Mouse (Mus musculus) neural tube, embryonic 15.5 days (tissue): ENCODE data around the gene Orai2. TPM values are rescaled to one million over a fixed set of nuclear protein-coding genes. Genes with fewer than 3 reads are reported as not detected.
"Not testable (repeated sequence)": the region's sequence is repeated elsewhere in the genome, so short reads cannot be mapped to it uniquely, and the experiment has no call there.

Source experiments
- ATAC-seq: fragments of 200-750 bp; cut with Nextera tagmentation; 2 replicates; pipeline ENCODE4 v1.8.0; 2017; ENCODE audit warnings: mild to moderate bottlenecking, moderate TSS enrichment, moderate library complexity; ENCODE audit not compliant: low FRiP score
- H3K27ac ChIP-seq: fragments of 300-500 bp; sonication (generic); replicated peaks from 2 replicates; pipeline ENCODE4 v1.5.1; 2015; ENCODE audit warnings: mild to moderate bottlenecking, inconsistent platforms
- H3K27me3 ChIP-seq: fragments of 300-500 bp; sonication (generic); replicated peaks from 2 replicates; pipeline ENCODE4 v1.6.1; 2015; ENCODE audit warnings: inconsistent platforms
- H3K36me3 ChIP-seq: fragments of 300-500 bp; sonication (generic); 2 replicates; pipeline ENCODE4 v1.6.1; 2015; ENCODE audit warnings: inconsistent platforms
- H3K4me1 ChIP-seq: fragments of 300-500 bp; sonication (generic); 2 replicates; pipeline ENCODE4 v1.6.1; 2015; ENCODE audit warnings: inconsistent platforms
- H3K4me2 ChIP-seq: fragments of 300-500 bp; sonication (generic); 2 replicates; pipeline ENCODE4 v1.6.1; 2015; ENCODE audit warnings: inconsistent platforms, mild to moderate bottlenecking, moderate library complexity
- H3K4me3 ChIP-seq: fragments of 300-500 bp; sonication (generic); replicated peaks from 2 replicates; pipeline ENCODE4 v1.5.1; 2015; ENCODE audit warnings: mild to moderate bottlenecking, inconsistent platforms
- H3K9ac ChIP-seq: fragments of 300-500 bp; sonication (generic); replicated peaks from 2 replicates; pipeline ENCODE4 v1.6.1; 2015; ENCODE audit warnings: mild to moderate bottlenecking, inconsistent platforms
- H3K9me3 ChIP-seq: fragments of 300-500 bp; sonication (generic); replicated peaks from 2 replicates; pipeline ENCODE4 v1.6.1; 2016; ENCODE audit warnings: inconsistent platforms
- WGBS: fragments of 180-500 bp; shearing (Covaris S2); methylation state at CpG from one replicate; pipeline ENCODE4 v1.1.7; 2015; ENCODE audit warnings: mixed read lengths; 5-methylcytosine and 5-hydroxymethylcytosine counted together
- polyA plus RNA-seq: library from polyadenylated mRNA; unstranded; fragments of >200 nt; fragmentation: Nextera tagmentation; extraction: Ambion mirVana; gene quantifications from 2 replicates; pipeline ENCODE4 v1.2.1, GENCODE M21; 2015

The Orai2 gene
- polyA plus RNA-seq, 1 experiment from 2014 or later: 45.6 TPM

GRCm38 (mm10) chr5:136171363-136172341 lies 1.1 kb upstream of the Orai2 start:
- WGBS: 31% methylated on average over 17 of the region's 17 CpGs
- no peak for ATAC-seq
- peak overlapping the region; percentile 89 for H3K27ac ChIP-seq

GRCm38 (mm10) chr5:136169626-136170511 lies 644 bp downstream of the Orai2 start:
- peak overlapping the region; percentile 62 for H3K4me3 ChIP-seq
- H3K36me3 ChIP-seq: peaks cover 17% of the 10 kb centered on the region
- H3K27ac ChIP-seq: peak overlapping the region; percentile 89
- H3K9ac ChIP-seq: peak overlapping the region; percentile 77
- no peaks in the 10 kb centered on the region for H3K9me3 ChIP-seq
- H3K27me3 ChIP-seq: no peaks in the 10 kb centered on the region
- peak overlapping the region; percentile 91 for H3K4me2 ChIP-seq
- 10% methylated on average over 13 of the region's 15 CpGs for WGBS
- ATAC-seq: peak; percentile 51
- peaks cover 36% of the 10 kb centered on the region for H3K4me1 ChIP-seq

More at GRCm38 (mm10) chr5:136171363-136172341, 1.1 kb upstream of the Orai2 start:
- H3K9ac ChIP-seq: peak overlapping the region; percentile 77
- peak overlapping the region; percentile 91 for H3K4me2 ChIP-seq
- H3K36me3 ChIP-seq: peaks cover 12% of the 10 kb centered on the region
- no peaks in the 10 kb centered on the region for H3K27me3 ChIP-seq
- peaks cover 28% of the 10 kb centered on the region for H3K4me1 ChIP-seq
- no peaks in the 10 kb centered on the region for H3K9me3 ChIP-seq
- H3K4me3 ChIP-seq: peak overlapping the region; percentile 62

- H3K36me3 ChIP-seq: peaks cover 23% of the 10 kb centered on the region
- WGBS: 95% methylated on average over 3 of the region's 3 CpGs
Observed at GRCm38 (mm10) chr5:136168071-136168470, 2.4 kb downstream of the Orai2 start.

GRCm38 (mm10) chr5:136167296-136167695 lies 3.2 kb downstream of the Orai2 start:
- peaks cover 23% of the 10 kb centered on the region for H3K36me3 ChIP-seq
- peaks cover 32% of the 10 kb centered on the region for H3K4me1 ChIP-seq
- ATAC-seq: no peak

More at GRCm38 (mm10) chr5:136168071-136168470, 2.4 kb downstream of the Orai2 start:
- no peak overlapping the region for H3K9ac ChIP-seq
- H3K27me3 ChIP-seq: no peaks in the 10 kb centered on the region
- no peaks in the 10 kb centered on the region for H3K9me3 ChIP-seq
- H3K4me3 ChIP-seq: no peak overlapping the region
- peaks cover 33% of the 10 kb centered on the region for H3K4me1 ChIP-seq
- ATAC-seq: no peak
- H3K4me2 ChIP-seq: no peak overlapping the region
- no peak overlapping the region for H3K27ac ChIP-seq

GRCm38 (mm10) chr5:136165246-136165645 lies 5.3 kb downstream of the Orai2 start:
- Histone ChIP-seq H3K4me2 (no peak overlapping the region), H3K27me3 (no peaks in the 10 kb centered on the region), H3K4me1 (peaks cover 16% of the 10 kb centered on the region), H3K36me3 (peaks cover 32% of the 10 kb centered on the region), H3K9ac (no peak overlapping the region), H3K4me3 (no peak overlapping the region), H3K9me3 (no peaks in the 10 kb centered on the region), H3K27ac (no peak overlapping the region)
- ATAC-seq: no peak
- 71% methylated on average over 8 of the region's 8 CpGs for WGBS

More at GRCm38 (mm10) chr5:136167296-136167695, 3.2 kb downstream of the Orai2 start:
- Histone ChIP-seq H3K27ac (no peak overlapping the region), H3K4me2 (no peak overlapping the region), H3K9me3 (no peaks in the 10 kb centered on the region), H3K27me3 (no peaks in the 10 kb centered on the region), H3K4me3 (no peak overlapping the region), H3K9ac (no peak overlapping the region)
- 92% methylated on average over 4 of the region's 4 CpGs for WGBS

GRCm38 (mm10) chr5:136163807-136164474 lies 6.6 kb downstream of the Orai2 start:
- no peaks in the 10 kb centered on the region for H3K9me3 ChIP-seq
- WGBS: 66% methylated on average over 11 of the region's 11 CpGs
- no peak overlapping the region for H3K4me3 ChIP-seq
- peaks cover 10% of the 10 kb centered on the region; the same call in 1 of the 2 replicates for H3K4me1 ChIP-seq
- ATAC-seq: no peak
- no peak overlapping the region for H3K27ac ChIP-seq
- no peak overlapping the region for H3K9ac ChIP-seq
- no peak overlapping the region for H3K4me2 ChIP-seq
- H3K27me3 ChIP-seq: no peaks in the 10 kb centered on the region
- H3K36me3 ChIP-seq: peaks cover 34% of the 10 kb centered on the region

GRCm38 (mm10) chr5:136160084-136160483 lies 10.4 kb downstream of the Orai2 start:
- peaks cover 19% of the 10 kb centered on the region for H3K36me3 ChIP-seq
- not testable (repeated sequence) for H3K27me3 ChIP-seq, ATAC-seq, H3K4me2 ChIP-seq, H3K27ac ChIP-seq, H3K4me3 ChIP-seq, H3K4me1 ChIP-seq, H3K9ac ChIP-seq, H3K9me3 ChIP-seq
- 91% methylated on average over 11 of the region's 12 CpGs for WGBS

- no peaks in the 10 kb centered on the region for H3K4me1 ChIP-seq
- no peaks in the 10 kb centered on the region for H3K9me3 ChIP-seq
- no peak overlapping the region for H3K4me2 ChIP-seq
- no peak overlapping the region for H3K4me3 ChIP-seq
- no peak overlapping the region for H3K27ac ChIP-seq
- H3K27me3 ChIP-seq: no peaks in the 10 kb centered on the region
- no peak overlapping the region for H3K9ac ChIP-seq
- 87% methylated on average over 5 of the region's 5 CpGs for WGBS
- peaks cover 15% of the 10 kb centered on the region for H3K36me3 ChIP-seq
- no peak for ATAC-seq
Observed at GRCm38 (mm10) chr5:136155399-136155798, 15.1 kb downstream of the Orai2 start.

GRCm38 (mm10) chr5:136152365-136152764 lies 18.1 kb downstream of the Orai2 start:
- H3K9ac ChIP-seq: no peak overlapping the region

GRCm38 (mm10) chr5:136149134-136149576 lies 21.4 kb downstream of the Orai2 start:
- not testable (repeated sequence) for ATAC-seq, H3K27me3 ChIP-seq, H3K27ac ChIP-seq, H3K9ac ChIP-seq, H3K4me2 ChIP-seq, H3K4me3 ChIP-seq, H3K9me3 ChIP-seq, H3K4me1 ChIP-seq
- H3K36me3 ChIP-seq: peaks cover 11% of the 10 kb centered on the region; the same call in 1 of the 2 replicates
- WGBS: 78% methylated on average over 5 of the region's 5 CpGs

More at GRCm38 (mm10) chr5:136152365-136152764, 18.1 kb downstream of the Orai2 start:
- Histone ChIP-seq H3K4me2 (no peak overlapping the region), H3K36me3 (peaks cover 11% of the 10 kb centered on the region; the same call in 1 of the 2 replicates), H3K27me3 (no peaks in the 10 kb centered on the region), H3K9me3 (no peaks in the 10 kb centered on the region), H3K4me3 (no peak overlapping the region), H3K27ac (no peak overlapping the region), H3K4me1 (no peaks in the 10 kb centered on the region)
- ATAC-seq: no peak
- WGBS: 82% methylated on average over 8 of the region's 8 CpGs

- no peak for ATAC-seq
- 81% methylated on average over 8 of the region's 8 CpGs for WGBS
- Histone ChIP-seq H3K4me1 (no peaks in the 10 kb centered on the region), H3K36me3 (0 out of 2 replicates have a peak, but pooled peaks cover 3% of the 10 kb centered on the region), H3K4me2 (no peak overlapping the region), H3K27ac (no peak overlapping the region), H3K9ac (no peak overlapping the region), H3K27me3 (no peaks in the 10 kb centered on the region), H3K4me3 (no peak overlapping the region), H3K9me3 (no peaks in the 10 kb centered on the region)
Observed at GRCm38 (mm10) chr5:136147704-136148103, 22.8 kb downstream of the Orai2 start.
